Mouse (Mus musculus): Measurements from ENCODE around the gene Ak4. TPM values are rescaled to one million over a fixed set of nuclear protein-coding genes. Genes with fewer than 3 reads are reported as not detected.
"Not testable (repeated sequence)": the region's sequence is repeated elsewhere in the genome, so short reads cannot be mapped to it uniquely, and the experiment has no call there.

The Ak4 gene
- 10 to 100 TPM; 12.6 to 14.4 TPM for total RNA-seq (2021)
- long read RNA-seq, experiment 1, partial matches to known transcripts = 1 of 3 reads
- long read RNA-seq, experiment 1, other reads (novel, unspliced or antisense) = 2 of 3 reads
- long read RNA-seq, experiment 2, partial matches to known transcripts = 2 of 3 reads
- long read RNA-seq, experiment 2, other reads (novel, unspliced or antisense) = 1 of 3 reads

DNA sequence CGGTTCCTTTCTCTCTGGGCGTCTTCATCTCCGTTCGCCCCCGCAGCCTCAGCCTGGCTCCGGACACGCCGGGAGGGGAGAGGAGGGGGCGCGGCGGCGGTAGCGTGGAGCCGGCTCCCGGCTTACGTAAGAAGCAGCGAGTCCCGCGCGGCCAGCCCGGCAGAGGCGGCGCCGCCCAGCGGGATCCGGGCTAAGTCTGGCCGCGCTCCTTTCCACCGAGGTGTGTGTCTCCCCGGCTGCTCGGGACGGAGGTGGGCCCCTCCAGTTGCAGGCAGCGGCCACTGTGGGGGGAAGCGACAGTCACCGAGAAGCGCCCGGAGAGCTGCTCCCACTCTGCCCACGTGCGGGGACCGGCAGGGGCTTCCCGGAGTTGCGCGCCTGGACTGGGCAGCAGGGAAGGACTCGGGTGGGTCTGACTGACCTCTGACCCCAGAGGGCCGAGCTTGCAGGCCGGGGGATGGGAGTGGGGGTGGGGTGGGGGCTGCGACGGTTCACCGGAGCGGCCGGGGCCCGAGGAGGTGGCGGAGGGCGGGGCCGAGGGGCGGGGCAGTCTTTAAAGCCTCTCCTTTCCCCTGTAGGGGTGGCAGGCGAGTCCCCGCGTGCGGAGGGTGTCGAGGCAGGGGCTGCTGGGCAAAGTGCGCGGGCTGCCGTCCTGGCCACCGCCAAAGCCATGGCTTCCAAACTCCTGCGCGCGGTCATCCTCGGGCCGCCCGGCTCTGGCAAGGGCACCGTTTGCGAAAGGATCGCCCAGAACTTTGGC lies at the start of gene Ak4:
Gene Ak4, plus strand, starts transcription at position 127 of the 760 bp plus-strand sequence.
- peak; percentile 58 to 61 for DNase-seq
- intact Hi-C loops (cut with DNase I) = no loop called here

DNA sequence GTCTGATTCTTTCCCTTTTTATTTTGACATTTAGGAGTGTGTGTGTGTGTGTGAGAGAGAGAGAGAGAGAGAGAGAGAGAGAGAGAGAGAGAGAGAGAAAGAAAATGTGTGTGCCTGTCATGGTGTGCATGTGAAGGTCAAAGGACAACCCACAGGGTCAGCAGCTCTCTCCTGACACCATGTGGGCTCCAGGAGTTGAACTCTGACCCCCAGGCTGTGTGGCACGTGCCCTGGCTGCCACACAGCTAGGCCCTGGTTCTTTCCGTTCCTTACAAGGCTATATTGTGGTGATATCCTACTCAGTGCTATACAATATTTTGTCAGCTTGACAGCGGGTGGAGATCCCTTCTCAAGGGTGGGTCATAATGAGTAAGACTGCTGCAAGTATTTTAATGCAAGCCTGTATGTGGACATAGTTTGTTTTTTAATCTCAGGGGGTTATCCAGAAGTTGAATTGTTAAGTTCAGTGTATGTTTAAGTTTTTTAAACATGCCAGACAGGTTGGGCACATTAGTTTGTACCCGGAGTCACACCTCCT lies 49.3 kb upstream of the Ak4 start:
- DNase-seq = no peak
- intact Hi-C loops (cut with DNase I) = loop anchor here (5.0 to 10.0 kb wide), 2 partner anchors 275 to 373 kb away; partner anchors contain the start of gene Leprot

DNA sequence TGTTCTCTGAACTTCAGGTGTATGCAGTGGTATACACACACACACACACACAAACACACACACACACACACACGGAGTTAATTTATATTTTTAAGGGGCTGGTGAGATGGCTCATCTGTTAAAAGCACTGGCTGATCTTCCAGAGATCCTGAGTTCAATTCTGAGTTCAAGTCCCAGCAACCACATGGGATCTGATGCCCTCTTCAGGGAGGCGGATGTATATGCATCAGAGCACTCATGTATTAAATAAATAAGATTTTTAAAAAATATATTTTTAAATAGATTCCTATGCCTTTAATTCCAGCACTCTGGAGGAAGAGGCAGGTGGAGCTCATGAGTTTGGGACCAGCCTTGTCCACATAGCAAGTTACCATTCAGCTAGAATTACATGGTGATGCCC lies 46.8 kb upstream of the Ak4 start:
- intact Hi-C loops (cut with DNase I) = no loop called here
- no peak for DNase-seq

DNA sequence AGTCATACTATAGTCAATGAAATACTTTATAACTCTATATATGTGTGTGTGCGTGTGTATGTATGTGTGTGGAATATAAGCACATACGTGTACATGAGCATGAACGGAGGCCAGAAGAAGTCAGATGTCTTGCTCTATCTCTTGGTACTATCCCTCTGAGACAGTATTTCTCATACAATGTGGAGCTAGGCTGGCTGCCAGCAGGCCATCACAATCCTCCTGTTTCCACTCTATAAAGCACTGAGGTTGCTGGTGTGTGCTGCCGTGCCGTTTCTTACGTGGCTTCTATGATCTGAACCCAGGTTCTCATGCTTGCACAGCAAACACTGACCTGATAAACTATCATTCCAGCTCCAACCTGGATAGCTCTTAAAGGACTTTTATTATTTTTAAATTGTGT lies 46.3 kb upstream of the Ak4 start:
- intact Hi-C loops (cut with DNase I) = no loop called here
- DNase-seq = no peak

DNA sequence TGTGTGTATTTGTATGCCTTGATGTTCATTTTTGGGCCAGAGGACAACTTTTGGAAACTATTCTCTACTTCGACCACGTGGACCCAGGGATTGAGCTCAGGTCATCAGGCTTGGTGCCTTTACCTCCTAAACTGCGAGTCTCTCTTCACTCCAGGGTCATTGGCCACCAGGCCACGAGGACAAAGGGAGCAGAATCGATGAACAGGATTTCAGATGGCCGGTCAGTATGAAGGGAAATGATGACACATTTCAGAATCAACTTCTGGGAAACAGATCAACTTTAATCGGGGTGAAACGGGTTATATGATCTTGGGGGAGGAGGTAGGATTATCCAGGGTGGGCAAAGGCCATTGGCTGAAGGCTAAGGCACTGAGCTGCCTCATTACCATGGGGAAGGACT lies 45.0 kb upstream of the Ak4 start:
- intact Hi-C loops (cut with DNase I) = no loop called here

DNA sequence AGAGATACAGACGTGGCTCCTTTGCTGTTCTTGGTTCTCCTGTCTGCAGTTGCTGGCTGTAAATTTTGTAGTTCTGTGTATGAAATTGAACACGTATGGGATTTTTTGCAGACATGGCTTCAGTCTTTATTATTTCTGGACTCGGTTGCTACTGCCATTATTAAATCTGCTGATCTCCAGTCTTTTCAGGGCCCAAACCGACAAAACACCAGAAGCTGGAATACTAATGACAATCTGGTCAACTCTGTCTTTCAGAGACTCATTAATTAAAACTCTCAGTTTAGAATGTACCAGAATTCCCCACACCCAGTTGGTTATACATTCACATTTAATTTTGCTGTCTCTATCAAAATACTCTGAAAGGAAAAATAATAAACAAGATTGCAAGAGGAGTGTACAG lies 42.2 kb upstream of the Ak4 start:
- DNase-seq = no peak
- intact Hi-C loops (cut with DNase I) = no loop called here

More for the DNA sequence above, 45.0 kb upstream of the Ak4 start:
- DNase-seq = no peak

DNA sequence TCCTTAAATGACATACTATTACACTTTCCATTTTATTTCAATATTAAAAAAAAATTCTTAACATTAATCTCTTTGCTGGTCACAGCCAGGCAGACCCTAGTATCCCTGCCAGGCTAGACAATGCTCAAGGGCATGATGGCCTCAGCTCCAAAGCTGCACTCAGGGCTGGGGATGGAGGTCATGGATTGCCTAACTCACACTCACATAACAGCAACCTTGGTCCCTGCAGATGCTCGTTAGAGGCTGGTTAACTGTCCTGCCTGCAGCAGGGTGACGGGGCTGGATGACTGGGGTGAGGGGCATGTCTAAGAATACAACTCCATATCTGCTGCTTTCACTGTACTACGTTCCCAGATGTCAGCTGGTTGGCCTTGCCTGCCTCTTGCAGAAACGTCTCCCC lies 40.8 kb upstream of the Ak4 start:
- no peak for DNase-seq
- intact Hi-C loops (cut with DNase I) = no loop called here

DNA sequence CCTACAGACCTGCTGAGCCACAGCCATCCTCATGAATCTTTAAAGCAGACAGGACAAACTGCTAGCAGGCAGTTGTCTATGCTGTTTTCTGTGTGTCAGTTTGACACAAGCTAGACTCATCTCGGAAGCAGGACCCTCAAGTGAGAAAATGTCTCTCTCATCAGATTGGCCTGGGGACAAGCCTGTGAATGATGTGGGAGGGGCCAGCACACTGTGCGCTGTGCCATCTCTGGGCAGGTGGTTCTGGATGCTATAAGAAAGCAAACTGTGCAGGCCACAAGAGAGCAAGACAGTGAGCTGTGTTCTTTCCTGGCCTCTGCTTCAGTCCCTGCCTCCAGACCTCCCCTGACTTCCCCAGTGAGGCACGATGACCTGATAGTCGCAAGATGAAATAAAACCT lies 40.3 kb upstream of the Ak4 start:
- DNase-seq = no peak
- intact Hi-C loops (cut with DNase I) = no loop called here

DNA sequence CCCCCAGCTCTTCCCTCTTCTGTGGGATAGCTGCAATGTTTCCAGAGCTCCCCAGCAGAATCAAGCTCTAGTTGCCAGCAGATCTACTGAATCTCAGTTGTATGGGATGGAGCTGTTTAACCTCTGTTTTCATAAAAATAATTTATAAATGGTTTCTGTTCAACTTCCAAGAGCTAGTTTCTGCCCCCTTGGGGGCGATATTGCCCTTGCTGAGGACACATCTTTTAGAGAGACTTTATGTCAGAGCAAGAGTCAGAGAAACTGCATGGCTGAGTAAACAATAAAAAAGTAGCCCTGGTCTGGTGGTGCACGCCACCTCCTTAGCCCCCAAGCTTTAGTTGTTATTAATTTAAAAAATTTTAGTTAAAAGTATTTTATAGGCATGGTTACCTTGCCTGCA lies 34.1 kb upstream of the Ak4 start:
- intact Hi-C loops (cut with DNase I) = loop anchor here (2.0 kb wide), 1 partner anchor 74 kb away; no protein-coding TSS in a partner anchor
- peak; percentile 25 to 39 for DNase-seq

DNA sequence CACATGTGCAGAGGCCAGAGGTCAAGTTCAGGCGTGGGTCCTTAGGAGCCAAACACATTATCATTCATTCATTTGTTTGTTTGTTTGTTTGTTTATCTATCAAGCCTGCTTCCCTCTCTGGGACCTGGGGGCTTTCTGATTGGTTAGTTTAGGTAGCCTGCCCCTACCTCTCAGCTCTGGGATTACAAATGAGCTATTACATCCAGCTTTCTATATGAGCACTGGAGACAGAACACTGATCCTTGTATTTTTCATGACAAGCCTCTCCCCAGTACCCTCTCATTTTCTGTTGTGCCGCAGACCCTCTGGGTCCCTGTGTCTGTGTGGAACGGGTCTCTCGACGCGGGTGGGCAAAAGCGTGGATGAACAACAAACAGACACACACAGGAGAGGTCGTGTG lies 30.8 kb upstream of the Ak4 start:
- intact Hi-C loops (cut with DNase I) = no loop called here

DNA sequence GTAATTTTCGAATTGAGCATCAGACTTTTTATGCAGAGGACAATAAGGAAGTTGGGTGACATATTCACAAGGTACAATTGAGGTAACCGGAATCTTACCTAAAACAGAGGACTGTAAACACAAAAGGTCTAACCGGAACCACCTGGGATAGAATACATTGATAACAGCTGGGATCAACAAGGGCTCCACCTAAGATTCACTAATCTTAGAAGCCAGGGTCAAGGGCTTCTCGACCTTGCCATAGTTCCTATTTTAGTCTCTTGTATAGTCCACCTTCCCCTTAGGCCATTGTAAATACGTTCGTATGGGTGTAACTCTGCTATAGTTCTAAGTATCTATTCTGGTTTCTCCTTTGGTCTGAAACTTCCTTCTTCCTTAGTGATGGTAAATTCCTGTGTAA lies 30.4 kb upstream of the Ak4 start:
- DNase-seq; intact Hi-C loops (cut with DNase I): not testable (repeated sequence)

More for the DNA sequence above, 30.8 kb upstream of the Ak4 start:
- DNase-seq = no peak

DNA sequence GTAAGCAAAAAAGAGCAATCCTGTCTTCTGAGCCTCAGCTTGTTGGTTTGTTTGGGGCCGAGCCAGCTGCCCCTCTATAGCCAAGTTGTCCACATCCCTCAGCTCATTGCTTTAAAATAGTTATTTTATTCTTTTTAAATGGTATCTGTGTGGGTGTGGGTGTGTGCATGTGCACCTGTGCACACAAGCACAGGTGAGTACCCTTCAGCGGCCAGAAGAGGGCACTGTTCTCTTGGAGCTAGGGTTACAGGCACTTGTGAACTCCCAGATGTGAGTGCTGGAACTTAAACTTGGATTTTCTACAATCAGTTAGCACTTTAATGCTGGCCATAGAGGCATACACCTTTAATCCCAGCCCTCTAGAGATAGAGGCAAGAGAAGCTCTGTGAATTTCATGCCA lies 26.8 kb upstream of the Ak4 start:
- DNase-seq = peak; percentile 37 to 58

DNA sequence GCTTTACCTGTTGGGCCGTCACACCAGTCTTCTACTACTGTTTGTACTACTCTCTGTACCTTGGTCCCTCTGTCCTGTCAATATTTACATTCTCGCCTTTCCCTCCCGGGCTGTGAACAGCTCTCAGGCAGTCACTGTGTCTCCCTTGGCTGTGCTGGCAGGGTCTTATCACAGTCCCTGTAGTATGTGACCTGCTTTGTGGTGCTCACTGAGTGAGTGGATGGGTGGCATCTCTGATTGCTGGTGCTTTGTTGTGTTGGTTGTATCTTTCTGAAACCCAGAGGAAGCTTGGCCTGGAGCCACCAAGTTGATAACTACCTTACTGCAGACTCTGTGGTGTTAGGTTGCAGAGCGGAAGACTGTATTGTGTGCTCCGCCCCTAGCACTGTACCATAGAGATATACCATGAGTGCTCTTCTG lies 25.8 kb upstream of the Ak4 start:
- intact Hi-C loops (cut with DNase I) = loop anchor here (5.0 kb wide), 1 partner anchor 604 kb away; no protein-coding TSS in a partner anchor

More for the DNA sequence above, 26.8 kb upstream of the Ak4 start:
- intact Hi-C loops (cut with DNase I) = loop anchor here (5.0 kb wide), 1 partner anchor 605 kb away; no protein-coding TSS in a partner anchor

DNA sequence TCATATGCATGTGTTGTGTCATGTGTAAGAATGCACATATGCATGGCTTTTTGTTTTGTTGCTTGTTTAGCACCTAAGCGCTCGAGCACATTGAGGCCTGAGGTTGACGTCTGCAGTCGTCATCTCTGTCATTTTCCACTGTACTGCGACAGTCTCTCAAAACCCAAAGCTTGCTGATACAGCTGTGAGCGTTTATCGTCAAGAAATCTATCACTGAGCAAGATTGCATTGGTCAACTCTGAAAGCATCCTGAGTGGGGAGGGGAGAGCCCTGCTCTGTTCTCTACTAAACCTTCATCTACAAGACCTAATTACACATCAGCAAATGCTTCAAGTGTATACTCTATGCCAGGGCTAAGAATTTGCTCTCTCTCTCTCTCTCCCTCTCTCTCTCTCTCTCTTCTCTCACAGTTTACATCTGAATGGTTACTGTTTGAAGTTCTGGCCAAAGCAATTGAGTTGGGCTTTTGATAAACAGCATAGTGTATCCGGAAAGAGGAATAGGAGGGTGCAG lies 24.0 kb upstream of the Ak4 start:
- intact Hi-C loops (cut with DNase I) = no loop called here
- no peak for DNase-seq

More for the DNA sequence above, 25.8 kb upstream of the Ak4 start:
- DNase-seq = no peak

DNA sequence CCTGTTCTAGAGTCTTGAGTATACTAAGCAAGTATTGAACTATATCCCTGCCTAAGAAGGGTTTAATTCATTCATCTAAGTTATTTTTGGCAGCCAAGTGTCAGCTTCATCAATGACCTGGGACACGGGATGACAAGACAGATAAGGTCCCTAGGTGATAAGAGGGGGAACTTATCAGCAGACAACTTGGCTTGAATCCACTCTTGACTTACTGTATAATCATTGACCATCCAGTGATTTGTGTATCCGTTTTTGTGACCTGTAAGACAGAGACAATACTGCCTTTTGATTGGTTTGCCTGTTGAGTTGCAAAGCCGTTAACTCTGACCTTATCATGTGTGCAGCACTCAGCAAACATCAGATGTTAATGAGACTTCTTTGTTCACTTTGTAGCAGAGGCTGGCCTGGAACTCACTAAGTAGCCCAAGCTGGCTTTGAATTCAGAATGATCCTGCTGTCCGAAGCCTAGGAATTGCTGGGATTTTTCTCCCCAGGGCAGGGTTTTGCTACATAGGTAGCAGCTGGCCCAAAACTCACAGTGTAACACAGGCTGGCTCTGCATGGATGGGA lies 19.0 kb upstream of the Ak4 start:
- DNase-seq = no peak
- intact Hi-C loops (cut with DNase I) = no loop called here

DNA sequence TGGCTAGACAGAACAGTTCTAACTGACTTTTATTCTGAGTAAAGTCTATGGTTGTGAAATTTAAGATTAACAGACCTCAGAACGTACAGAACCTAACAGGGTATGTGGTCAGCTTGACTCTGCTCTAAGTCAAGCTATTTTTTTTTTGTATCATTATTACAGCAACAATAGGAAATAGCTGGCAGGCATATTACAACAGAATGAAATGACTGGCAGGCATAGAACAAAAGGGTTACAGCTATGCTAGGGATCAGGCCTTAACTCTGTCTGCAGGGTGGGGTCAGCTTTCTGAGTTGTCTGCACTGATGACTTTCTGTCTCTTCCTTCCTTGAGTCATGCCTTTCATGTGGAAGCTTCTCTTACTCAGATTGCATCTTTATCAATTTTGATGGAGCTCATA lies 17.1 kb upstream of the Ak4 start:
- DNase-seq = no peak
- intact Hi-C loops (cut with DNase I) = no loop called here

DNA sequence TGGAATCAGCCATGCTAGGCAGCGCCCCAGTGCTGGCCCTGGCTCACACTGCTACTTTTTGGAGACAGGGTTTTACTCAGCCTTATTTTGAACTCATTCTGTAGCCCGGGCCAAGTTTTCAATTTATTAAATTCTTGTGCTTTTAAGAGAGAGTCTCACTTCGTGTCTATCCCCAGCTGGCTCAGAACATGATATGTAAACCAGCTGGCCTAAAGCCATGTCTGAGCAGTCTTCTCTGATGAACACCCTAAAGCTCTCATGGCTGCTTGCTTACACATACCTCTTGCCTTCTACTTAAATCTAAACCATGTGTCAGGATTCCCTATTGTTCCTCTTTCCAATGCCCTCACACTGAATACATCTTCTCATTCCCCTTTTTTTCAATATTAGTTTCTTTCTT lies 14.2 kb upstream of the Ak4 start:
- no peak for DNase-seq
- intact Hi-C loops (cut with DNase I) = no loop called here

DNA sequence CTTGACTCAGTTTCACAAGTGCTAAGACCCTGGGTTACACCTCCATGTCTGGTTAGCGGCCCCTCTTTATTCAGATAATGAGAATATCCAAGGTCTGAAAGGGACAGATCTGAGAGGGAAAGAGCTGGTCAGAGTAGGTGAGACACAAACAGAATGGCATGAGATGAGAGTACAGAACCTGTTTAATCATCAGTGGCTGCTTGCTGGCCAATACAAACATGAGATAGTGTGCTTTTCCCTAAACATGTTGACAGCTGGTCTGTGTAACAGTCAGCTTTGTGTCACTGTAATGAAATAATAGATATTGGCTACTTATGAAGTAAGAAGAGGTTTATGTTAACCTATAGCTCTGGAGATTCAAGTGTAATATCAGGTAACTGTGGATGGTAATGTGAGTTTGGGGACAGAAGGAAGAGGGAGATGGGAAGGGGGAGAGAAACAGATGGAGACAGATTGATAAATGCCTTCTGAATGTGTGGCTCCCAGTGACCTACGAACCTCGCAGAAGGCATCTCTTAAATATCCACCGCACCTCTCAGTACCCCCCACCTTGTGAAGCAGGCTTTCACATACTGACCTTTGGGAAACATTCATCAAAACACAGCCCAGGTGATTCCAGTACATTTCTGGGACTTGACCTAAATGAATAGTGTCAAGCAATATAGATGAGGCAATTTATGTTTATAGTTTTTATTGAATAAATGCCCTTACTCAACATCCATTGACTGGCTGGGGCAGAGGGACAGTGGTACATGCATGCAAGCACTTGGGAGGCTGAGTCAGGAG lies 12.5 kb upstream of the Ak4 start:
- no peak for DNase-seq
- intact Hi-C loops (cut with DNase I) = no loop called here

DNA sequence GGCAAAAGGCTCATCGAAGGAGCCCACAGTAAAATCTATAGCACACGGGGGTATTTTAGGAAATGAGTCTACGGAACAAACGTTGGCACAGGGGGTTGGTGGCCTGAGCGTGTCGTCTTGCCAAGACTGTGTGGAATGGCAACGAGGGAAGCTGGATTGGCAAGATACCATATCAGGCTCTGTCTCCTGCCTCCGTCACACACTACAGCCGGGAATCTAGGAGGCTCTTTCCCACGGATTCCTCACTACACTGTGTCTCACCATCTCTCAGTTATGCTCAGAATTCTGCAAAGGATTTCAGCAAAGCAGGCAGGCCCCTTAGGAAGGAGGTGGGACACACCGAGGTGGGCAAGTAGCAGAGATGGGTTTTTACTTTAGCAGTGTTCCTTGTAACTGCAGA lies 2.1 kb upstream of the Ak4 start:
- no peak for DNase-seq
- intact Hi-C loops (cut with DNase I) = no loop called here
